Mouse (Mus musculus) bone marrow macrophage, adult 2 months (primary cell): ENCODE results near the gene Htra3. TPM values are rescaled to one million over a fixed set of nuclear protein-coding genes. Genes with fewer than 3 reads are reported as not detected.

Experiments used
- H3K27ac ChIP-seq: 2 replicates; pipeline ENCODE4 v1.5.1; 2012; ENCODE audit warnings: low read depth, low read length; ENCODE audit not compliant: insufficient read depth
- H3K4me1 ChIP-seq: 2 replicates; pipeline ENCODE4 v1.6.1; 2012; ENCODE audit warnings: low read length; ENCODE audit not compliant: control insufficient read depth, insufficient read depth
- H3K4me3 ChIP-seq: 2 replicates; pipeline ENCODE4 v1.5.1; 2012; ENCODE audit warnings: mild to moderate bottlenecking, low read length, moderate library complexity; ENCODE audit not compliant: insufficient read depth
- CTCF ChIP-seq: IDR thresholded peaks from 2 replicates; pipeline ENCODE4 v1.5.1; 2012; ENCODE audit warnings: low read depth, mild to moderate bottlenecking, low read length, moderate library complexity
- POLR2A ChIP-seq: IDR thresholded peaks from 2 replicates; pipeline ENCODE4 v1.6.1; 2012; ENCODE audit warnings: mild to moderate bottlenecking, low read depth, low read length, borderline replicate concordance
- polyA plus RNA-seq: library from polyadenylated mRNA; stranded (reverse); fragments of >200 nt; gene quantifications from 2 replicates; pipeline ENCODE4 v1.2.4, GENCODE M21; 2012; ENCODE audit not compliant: missing spikeins, insufficient read depth, insufficient read length

The Htra3 gene
- polyA plus RNA-seq, 1 experiment = 0.98 TPM

DNA sequence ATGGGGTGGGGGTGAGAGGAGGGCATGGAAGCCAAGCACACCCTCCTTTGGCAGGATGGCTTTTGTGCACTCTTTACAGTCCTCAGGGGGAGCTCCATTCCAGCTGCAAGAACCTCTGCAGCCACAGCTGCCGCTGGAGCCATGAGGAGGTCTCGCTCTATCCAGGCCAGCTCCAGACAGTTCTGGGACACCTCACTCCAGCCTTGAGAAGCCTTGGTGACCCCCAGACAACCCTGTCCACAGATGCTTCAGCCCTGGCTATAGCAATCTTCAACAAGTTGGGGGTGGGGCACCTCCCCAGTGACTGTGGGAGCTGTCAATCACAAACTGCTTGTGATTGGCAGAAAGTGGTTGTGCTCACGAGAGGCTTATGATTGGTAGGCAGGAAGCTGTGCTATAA is 20.1 kb downstream of the Htra3 start:
- no peak for TF ChIP-seq CTCF
- TF ChIP-seq POLR2A = no peak
- Histone ChIP-seq H3K4me3 (no peak overlapping the region), H3K4me1 (no peaks in the 10 kb centered on the region), H3K27ac (no peak overlapping the region)

DNA sequence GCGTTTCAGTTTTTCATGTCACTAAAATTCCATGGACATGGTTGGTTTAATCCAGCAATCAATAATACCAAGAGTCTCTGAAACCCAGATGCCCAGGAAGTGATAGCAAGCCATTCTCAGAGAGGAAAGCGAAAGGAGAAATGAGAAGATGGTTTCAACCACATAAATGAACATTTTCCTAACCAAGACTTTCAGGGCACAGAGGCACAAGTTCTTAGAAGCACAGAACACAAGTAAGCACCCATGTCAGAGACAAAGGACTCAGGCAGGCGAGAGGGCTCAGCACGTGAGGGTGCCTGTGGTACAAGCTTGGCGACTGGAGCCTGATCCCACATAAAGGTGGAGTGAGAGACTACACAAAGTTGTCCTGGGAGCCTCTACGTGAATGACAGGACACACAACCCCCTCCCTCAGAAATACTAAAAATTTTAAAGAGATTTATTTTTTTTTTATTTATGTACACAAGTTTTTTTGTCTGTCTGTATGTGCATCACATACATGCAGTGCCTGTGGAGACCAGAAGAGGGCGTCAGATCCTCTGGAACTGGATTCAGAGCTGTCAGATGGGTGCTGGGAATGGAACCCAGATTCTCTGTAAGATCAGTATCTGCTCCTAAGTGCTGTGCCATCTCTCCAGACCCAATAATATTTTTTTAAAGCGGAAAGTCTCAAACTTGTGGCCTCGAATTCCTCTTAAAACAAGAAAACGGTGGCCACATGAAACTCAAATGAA is 23.7 kb downstream of the Htra3 start:
- H3K4me1 ChIP-seq = no peaks in the 10 kb centered on the region
- H3K27ac ChIP-seq = no peak overlapping the region
- TF ChIP-seq CTCF = no peak
- no peak for TF ChIP-seq POLR2A
- H3K4me3 ChIP-seq = no peak overlapping the region

GRCm38 (mm10) chr5:35653743-35654395 is 25.7 kb downstream of the Htra3 start:
- Histone ChIP-seq H3K27ac (no peak overlapping the region), H3K4me1 (no peaks in the 10 kb centered on the region), H3K4me3 (no peak overlapping the region)
- no peak for TF ChIP-seq POLR2A
- no peak for TF ChIP-seq CTCF

DNA sequence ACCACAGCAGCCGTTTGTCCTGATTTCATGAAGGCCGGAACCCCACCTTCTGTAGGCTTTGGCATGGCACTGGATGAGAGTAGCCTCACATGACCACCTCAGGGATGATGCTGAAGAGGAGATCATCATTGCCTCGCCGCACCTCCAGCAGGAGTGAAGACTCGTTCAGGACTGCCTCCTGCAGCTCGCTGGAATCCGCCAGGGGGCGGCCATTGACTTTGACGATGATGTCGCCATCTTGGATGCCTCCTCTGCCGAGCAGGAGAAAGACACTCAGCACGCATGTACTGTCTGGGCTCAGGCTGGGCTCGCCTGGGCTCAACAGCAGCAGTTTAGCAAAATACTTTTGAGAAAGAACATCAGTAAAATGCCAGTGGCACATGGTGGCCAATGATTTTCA is 26.7 kb downstream of the Htra3 start:
- no peak for TF ChIP-seq CTCF
- no peak overlapping the region for H3K27ac ChIP-seq
- H3K4me1 ChIP-seq = no peaks in the 10 kb centered on the region
- H3K4me3 ChIP-seq = no peak overlapping the region

DNA sequence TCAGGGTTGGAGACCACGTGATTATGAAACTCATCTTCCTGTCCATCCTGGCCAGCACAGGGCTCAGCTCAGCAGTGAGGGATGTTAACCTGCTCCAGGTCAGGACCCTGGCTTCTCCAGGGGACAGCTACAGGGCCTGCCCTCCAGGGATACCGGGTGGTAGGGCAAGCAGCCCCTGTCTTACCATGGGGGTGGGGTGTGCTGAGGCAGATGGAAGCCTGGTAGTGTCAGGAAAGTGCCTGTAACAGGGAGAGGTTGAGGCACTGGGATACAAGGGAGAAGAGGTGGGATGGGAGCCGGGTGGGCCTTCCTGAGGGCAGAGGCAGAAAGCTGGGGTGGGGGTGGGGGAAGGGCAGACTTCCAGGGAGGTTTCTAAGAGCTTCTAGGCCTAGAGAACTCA is 27.3 kb downstream of the Htra3 start:
- no peak overlapping the region for H3K4me3 ChIP-seq
- H3K27ac ChIP-seq = no peak overlapping the region
- peaks cover 3% of the 10 kb centered on the region for H3K4me1 ChIP-seq
- no peak for TF ChIP-seq POLR2A
- TF ChIP-seq CTCF = no peak

GRCm38 (mm10) chr5:35648230-35648629 is 31.4 kb downstream of the Htra3 start:
- H3K4me3 ChIP-seq = no peak overlapping the region
- no peak overlapping the region for H3K27ac ChIP-seq
- TF ChIP-seq CTCF (no peak), POLR2A (no peak)

GRCm38 (mm10) chr5:35647562-35647961 is 32.0 kb downstream of the Htra3 start:
- H3K4me3 ChIP-seq = no peak overlapping the region
- TF ChIP-seq CTCF (no peak), POLR2A (no peak)
- no peak overlapping the region for H3K27ac ChIP-seq
- H3K4me1 ChIP-seq = peaks cover 14% of the 10 kb centered on the region

More at GRCm38 (mm10) chr5:35648230-35648629, 31.4 kb downstream of the Htra3 start:
- peaks cover 14% of the 10 kb centered on the region for H3K4me1 ChIP-seq

DNA sequence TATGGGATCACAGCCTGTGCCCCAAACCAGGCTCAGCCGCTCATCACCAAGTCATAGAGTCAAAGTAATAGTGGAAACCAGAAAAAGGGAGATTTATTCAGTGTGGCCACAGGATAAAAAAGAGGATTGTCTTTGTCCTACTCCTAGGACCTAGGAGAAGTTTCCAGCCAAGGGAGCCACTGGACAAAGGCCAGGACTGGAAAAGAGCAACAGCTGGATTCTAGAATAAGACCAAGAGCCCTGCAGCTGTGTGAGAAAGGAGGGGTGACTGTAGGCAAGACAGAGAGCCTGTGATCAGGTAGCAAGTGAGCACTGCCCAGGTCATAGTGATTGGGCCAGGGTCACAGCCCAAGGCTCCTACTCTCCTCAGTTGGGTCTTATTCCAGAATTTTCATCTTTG is 32.7 kb downstream of the Htra3 start:
- Histone ChIP-seq H3K4me1 (peaks cover 14% of the 10 kb centered on the region), H3K4me3 (no peak overlapping the region), H3K27ac (no peak overlapping the region)
- TF ChIP-seq CTCF (no peak), POLR2A (no peak)

DNA sequence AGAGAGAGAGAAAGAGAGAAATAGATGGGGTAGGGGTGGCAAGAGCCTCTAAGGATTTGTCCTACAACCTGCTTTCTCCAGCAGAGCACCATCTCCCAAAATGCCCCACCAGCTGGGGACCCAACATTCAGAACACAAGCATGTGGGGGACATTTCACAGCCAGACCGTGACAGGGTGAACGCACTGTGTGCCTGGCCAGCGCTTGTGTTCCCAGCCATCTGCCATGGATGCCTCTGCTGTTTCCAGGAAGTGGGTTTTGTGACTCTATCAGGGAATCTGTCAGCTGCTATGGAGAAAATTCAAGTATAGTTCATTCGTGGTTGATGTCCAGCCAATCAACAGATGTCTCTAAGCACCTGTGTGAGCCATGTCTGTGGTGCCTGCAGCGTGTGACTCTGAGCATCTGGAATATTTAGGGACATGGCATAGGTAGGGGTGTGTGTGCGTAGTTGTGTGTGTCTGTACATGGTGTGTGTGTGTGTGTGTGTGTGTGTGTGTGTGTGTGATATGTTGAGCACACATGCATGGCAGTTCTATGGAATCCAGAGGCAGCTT is 33.6 kb downstream of the Htra3 start:
- no peak overlapping the region for H3K27ac ChIP-seq
- TF ChIP-seq CTCF (no peak), POLR2A (no peak)
- no peak overlapping the region for H3K4me3 ChIP-seq

GRCm38 (mm10) chr5:35644082-35644481 is 35.5 kb downstream of the Htra3 start:
- H3K27ac ChIP-seq = no peak overlapping the region
- peaks cover 14% of the 10 kb centered on the region for H3K4me1 ChIP-seq
- no peak for TF ChIP-seq POLR2A
- no peak for TF ChIP-seq CTCF
- no peak overlapping the region for H3K4me3 ChIP-seq

More for the DNA sequence above, 33.6 kb downstream of the Htra3 start:
- H3K4me1 ChIP-seq = peaks cover 14% of the 10 kb centered on the region

DNA sequence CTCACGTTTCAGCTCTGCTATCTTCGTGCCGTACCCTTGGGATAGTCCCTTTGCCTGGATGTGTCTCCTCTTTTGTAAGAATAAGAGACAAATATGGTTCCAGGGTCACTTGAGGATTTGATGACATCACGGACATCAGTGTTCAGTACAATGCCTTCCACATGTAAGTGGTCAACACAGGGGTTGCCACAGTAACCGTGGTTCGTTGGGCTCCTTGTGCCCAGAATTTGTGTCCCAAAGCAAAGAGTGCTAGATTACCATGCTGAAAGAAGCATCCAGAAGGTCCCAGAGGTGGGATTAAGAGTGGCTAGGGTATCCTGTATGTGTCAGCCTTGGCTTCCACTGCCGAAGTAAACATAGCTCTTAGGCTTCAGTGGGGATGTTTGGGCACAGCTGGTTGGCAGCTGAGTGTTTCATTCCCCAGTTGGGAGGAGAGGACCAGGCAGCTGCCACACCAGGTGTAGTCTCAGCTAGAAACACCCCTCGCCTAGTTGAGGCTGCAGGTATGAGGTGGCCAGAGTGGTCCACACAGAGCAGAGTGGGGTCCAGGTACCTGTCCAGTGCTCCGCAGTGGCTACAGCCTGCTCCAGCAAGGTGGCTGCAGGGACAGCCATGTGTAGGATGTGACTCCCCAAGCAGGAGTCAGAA is 36.1 kb downstream of the Htra3 start:
- no peak for TF ChIP-seq POLR2A
- H3K4me3 ChIP-seq = no peak overlapping the region

More for the DNA sequence above, 36.1 kb downstream of the Htra3 start:
- peaks cover 14% of the 10 kb centered on the region for H3K4me1 ChIP-seq
- no peak overlapping the region for H3K27ac ChIP-seq
